Mouse (Mus musculus): Measurements from ENCODE around the gene Ncan. TPM values are rescaled to one million over a fixed set of nuclear protein-coding genes. Genes with fewer than 3 reads are reported as not detected.

Gene Ncan
- polyA plus RNA-seq, 1 experiment from 2014 or later: 0.31 TPM

DNA sequence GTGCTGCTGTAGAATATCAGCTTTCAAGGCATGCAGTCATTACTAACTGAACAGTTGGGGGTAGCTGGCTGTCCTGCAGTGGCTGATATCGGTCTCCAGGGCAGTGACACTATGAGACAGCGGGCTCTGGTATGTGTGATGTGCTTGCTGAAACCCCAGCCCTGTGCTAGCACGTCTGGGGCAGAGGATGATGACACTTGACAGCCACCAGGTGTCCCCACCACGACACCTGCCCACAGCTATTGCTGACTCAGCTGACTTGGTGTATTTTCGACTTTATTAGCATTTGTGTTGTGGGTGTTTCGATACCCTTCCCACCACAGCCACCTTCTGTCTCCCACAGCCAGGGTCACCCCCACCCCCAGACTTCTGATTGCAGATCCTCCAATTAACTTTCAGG lies 16.2 kb downstream of the Ncan start:
- Histone ChIP-seq H3K9me3 (replicated peaks) (no peaks in the 10 kb centered on the region), H3K4me2 (no peak overlapping the region), H3K4me3 (no peak overlapping the region), H3K27ac (ENCODE audit: poor library complexity, severe bottlenecking) (no peak overlapping the region), H3K27me3 (replicated peaks) (peaks cover 60% of the 10 kb centered on the region), H3K36me3 (no peaks in the 10 kb centered on the region), H3K4me1 (replicated peaks) (peaks cover 6% of the 10 kb centered on the region; the same call in 1 of the 2 replicates), H3K9ac (no peak overlapping the region)
- WGBS: 13% methylated on average over 6 of the region's 6 CpGs
- ATAC-seq (ENCODE audit: insufficient number of reproducible peaks, low FRiP score): no peak; the same call in 1 of the 2 replicates

DNA sequence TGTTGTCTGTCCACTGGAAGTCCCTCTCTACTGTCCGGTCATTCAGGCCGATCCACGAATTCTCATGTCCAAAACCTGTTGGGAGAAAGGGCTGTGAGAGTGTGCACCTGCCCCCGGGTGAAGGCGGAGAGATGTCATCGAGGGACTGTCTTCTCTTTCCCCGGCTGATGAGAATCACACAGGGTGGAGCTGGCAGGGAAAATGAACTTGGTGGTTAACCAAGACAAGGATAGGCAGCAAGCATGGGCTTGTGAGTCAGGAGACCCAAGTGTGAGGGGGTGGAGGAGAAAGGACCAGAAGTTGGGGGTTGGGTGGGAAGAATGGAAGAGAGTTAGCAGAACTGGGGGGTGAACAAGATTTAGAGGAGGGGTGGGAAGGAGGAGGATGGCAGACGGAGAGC lies 20.4 kb downstream of the Ncan start:
- Histone ChIP-seq H3K4me3 (no peak overlapping the region), H3K9ac (no peak overlapping the region), H3K27ac (ENCODE audit: poor library complexity, severe bottlenecking) (no peak overlapping the region), H3K36me3 (no peaks in the 10 kb centered on the region), H3K9me3 (replicated peaks) (no peaks in the 10 kb centered on the region; the same call in 1 of the 2 replicates), H3K4me2 (no peak overlapping the region), H3K4me1 (replicated peaks) (peaks cover 6% of the 10 kb centered on the region; the same call in 1 of the 2 replicates), H3K27me3 (replicated peaks) (peaks cover 40% of the 10 kb centered on the region)
- no peak for ATAC-seq (ENCODE audit: insufficient number of reproducible peaks, low FRiP score)
- WGBS: 73% methylated on average over 8 of the region's 8 CpGs

DNA sequence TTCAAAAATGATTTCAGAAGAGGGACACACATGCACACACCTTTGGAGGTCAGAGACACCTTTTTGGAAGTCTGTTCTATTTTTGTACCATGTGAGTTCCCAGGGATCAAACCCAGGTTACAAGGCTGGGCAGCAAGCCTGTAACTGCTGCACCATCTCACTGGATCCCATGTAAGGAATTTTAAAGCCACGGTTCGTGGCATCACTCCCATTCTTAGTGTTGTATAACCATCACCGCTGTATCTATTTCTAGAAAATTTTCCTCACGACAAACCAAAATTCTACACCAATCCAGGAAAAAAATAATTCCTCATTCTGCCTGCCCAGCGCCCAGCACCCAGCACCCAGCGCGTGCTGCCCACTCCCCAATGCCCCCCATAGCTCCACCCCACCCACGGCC lies 21.4 kb downstream of the Ncan start:
- no peak overlapping the region for H3K4me2 ChIP-seq
- WGBS: 66% methylated on average over 8 of the region's 8 CpGs
- peaks cover 42% of the 10 kb centered on the region for H3K27me3 ChIP-seq (replicated peaks)
- peaks cover 1% of the 10 kb centered on the region; the same call in 1 of the 2 replicates for H3K4me1 ChIP-seq (replicated peaks)
- no peak overlapping the region for H3K27ac ChIP-seq (ENCODE audit: poor library complexity, severe bottlenecking)
- no peak for ATAC-seq (ENCODE audit: insufficient number of reproducible peaks, low FRiP score)
- H3K36me3 ChIP-seq: no peaks in the 10 kb centered on the region
- H3K4me3 ChIP-seq: no peak overlapping the region
- no peak overlapping the region for H3K9ac ChIP-seq
- H3K9me3 ChIP-seq (replicated peaks): no peaks in the 10 kb centered on the region; the same call in 1 of the 2 replicates

DNA sequence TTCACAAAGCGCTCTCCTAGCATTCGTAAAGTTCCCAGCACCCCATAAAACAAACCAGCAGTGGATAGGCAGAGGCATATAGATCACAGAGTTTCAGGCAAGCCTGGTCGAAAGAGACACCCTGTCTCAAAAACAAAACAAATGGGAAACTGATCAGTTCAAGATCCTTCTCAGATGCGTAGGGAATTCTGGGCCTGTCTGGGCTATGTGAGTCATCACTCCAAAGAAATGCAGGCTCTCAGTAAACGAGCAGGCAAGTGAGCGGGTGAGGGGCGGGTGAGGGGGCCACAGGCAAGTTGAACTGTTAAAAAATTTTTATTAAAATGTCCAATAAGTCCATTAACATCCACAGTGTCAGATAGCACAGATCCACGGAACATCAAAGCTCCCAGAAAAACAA lies 27.9 kb downstream of the Ncan start:
- no peak overlapping the region for H3K4me2 ChIP-seq
- H3K27me3 ChIP-seq (replicated peaks): peaks cover 72% of the 10 kb centered on the region
- peaks cover 6% of the 10 kb centered on the region for H3K4me1 ChIP-seq (replicated peaks)
- no peaks in the 10 kb centered on the region; the same call in 1 of the 2 replicates for H3K9me3 ChIP-seq (replicated peaks)
- H3K4me3 ChIP-seq: no peak overlapping the region
- 53% methylated on average over 8 of the region's 8 CpGs for WGBS
- H3K27ac ChIP-seq (ENCODE audit: poor library complexity, severe bottlenecking): no peak overlapping the region
- no peaks in the 10 kb centered on the region for H3K36me3 ChIP-seq
- no peak for ATAC-seq (ENCODE audit: insufficient number of reproducible peaks, low FRiP score)
- H3K9ac ChIP-seq: no peak overlapping the region

DNA sequence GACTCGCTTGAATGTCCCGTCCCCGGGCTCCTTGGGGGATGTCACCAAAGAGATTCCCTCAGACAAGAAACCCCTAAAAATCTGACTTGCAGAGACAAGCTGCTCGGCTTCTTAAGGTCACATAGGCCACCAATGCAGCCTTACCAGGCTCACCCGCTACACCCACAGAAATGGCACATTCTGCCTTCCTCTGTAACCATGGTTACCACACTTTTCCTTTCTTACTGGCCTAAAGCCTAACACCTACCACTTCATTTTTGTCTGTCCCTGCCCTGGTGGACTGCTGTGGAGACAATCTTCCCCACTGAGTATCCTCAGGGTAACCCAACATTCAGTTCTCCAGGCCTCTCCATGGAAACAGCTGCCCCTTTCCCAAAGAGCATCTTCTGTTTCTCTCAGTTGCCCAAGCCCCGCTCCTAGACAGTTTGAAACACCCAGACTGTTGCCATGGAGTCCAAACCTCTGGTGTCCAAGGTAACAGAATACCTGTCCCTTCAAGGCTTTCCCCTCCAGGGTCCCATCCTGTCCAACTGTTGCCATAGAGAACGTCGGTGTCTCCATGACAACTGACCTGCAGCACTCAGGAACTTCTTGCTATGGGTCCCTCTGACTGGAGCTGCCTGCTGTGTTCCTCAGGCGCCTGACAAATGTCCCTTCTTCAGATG lies 31.2 kb downstream of the Ncan start:
- H3K36me3 ChIP-seq: no peaks in the 10 kb centered on the region
- H3K4me3 ChIP-seq: no peak overlapping the region
- no peaks in the 10 kb centered on the region for H3K9me3 ChIP-seq (replicated peaks)
- no peak overlapping the region for H3K9ac ChIP-seq
- peaks cover 10% of the 10 kb centered on the region for H3K4me1 ChIP-seq (replicated peaks)
- WGBS: 60% methylated on average over 9 of the region's 9 CpGs
- H3K27me3 ChIP-seq (replicated peaks): peaks cover 91% of the 10 kb centered on the region
- H3K4me2 ChIP-seq: no peak overlapping the region
- no peak for ATAC-seq (ENCODE audit: insufficient number of reproducible peaks, low FRiP score)
- H3K27ac ChIP-seq (ENCODE audit: poor library complexity, severe bottlenecking): no peak overlapping the region

DNA sequence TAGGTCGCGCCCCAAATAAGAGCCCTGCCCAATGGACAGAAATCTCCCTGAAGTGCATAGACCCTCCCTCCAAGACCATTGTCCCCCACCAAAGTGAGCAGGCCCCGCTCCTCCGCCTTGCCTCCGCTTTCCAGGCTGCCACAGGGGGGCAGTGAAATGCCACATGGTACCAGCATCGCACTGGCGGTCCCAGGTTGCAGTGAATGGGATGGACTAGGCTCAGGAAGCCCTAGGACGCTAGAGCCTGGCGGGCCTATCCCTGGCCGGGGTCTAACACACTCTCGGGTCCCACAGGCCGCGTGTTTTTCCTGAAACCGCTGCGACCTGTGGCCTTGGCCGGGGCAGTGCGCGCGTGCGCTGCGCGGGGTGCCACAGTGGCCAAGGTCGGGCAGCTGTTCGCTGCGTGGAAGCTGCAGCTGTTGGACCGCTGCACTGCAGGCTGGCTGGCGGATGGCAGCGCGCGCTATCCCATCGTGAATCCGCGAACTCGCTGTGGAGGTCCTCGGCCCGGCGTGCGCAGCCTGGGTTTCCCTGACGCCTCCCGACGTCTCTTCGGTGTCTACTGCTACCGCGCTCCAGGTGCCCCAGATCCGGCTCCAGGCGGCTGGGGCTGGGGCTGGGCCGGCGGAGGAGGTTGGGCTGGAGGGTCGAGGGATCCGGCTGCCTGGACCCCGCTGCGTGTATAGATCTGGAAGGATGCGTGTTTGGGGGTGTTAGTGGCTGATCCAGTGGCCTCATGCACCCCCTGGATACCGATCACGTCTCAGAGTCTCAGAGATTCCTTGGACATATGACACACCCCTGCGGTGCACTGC lies 32.6 kb downstream of the Ncan start:
- Histone ChIP-seq H3K27ac (ENCODE audit: poor library complexity, severe bottlenecking) (no peak overlapping the region), H3K4me2 (peak overlapping the region; percentile 67), H3K27me3 (replicated peaks) (peaks cover 91% of the 10 kb centered on the region), H3K36me3 (no peaks in the 10 kb centered on the region), H3K9ac (peak overlapping the region; percentile 22; the same call in 1 of the 2 replicates), H3K4me1 (replicated peaks) (peaks cover 24% of the 10 kb centered on the region), H3K4me3 (peak overlapping the region; percentile 36), H3K9me3 (replicated peaks) (no peaks in the 10 kb centered on the region)
- ATAC-seq (ENCODE audit: insufficient number of reproducible peaks, low FRiP score): no peak
- 4% methylated on average over 56 of the region's 56 CpGs for WGBS

DNA sequence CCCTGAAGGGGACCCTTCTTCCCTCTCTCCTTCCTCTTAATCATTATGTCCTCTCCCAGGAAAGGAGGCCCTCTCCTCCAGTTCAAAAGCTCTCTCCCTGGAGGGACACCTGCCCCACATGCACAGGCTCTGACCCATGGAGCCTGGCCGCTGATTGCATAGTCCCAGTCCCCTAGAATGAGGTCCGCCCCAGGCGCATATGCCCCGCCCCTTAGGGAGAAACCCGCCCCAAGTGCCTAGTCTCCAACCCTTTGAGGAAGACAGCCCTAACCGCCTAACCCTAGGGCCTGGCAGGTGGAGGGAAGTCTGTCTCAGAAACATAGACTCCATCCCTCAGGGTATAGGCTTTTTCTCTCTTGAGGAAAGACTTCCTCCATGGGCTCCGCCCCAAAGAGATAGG lies 33.4 kb downstream of the Ncan start:
- no peak overlapping the region for H3K9ac ChIP-seq
- H3K4me1 ChIP-seq (replicated peaks): peaks cover 24% of the 10 kb centered on the region
- H3K4me2 ChIP-seq: no peak overlapping the region
- no peak for ATAC-seq (ENCODE audit: insufficient number of reproducible peaks, low FRiP score)
- H3K36me3 ChIP-seq: no peaks in the 10 kb centered on the region
- H3K27me3 ChIP-seq (replicated peaks): peaks cover 99% of the 10 kb centered on the region
- no peaks in the 10 kb centered on the region for H3K9me3 ChIP-seq (replicated peaks)
- 5% methylated on average over 7 of the region's 7 CpGs for WGBS
- H3K27ac ChIP-seq (ENCODE audit: poor library complexity, severe bottlenecking): no peak overlapping the region
- H3K4me3 ChIP-seq: no peak overlapping the region

DNA sequence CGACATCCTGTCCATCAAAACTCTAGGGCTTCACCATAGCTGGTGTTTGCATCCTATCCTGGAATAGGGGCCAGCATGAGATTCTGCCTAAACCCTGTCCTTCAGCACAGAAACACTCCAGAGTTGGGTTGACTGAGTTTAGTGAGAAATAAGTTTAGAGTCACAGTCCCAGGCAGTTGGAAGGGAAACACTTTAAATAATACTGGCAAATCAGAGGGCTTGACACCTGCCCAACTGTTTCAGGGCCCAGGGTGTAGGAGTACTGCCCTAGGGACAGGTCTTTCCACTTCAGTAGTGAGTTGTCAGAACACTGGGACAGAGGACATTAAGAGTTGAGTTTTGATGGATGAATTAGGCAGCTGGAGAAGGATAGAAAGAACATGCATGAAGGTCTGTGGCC lies 34.5 kb downstream of the Ncan start:
- Histone ChIP-seq H3K27ac (ENCODE audit: poor library complexity, severe bottlenecking) (no peak overlapping the region), H3K9ac (no peak overlapping the region), H3K27me3 (replicated peaks) (peaks cover 96% of the 10 kb centered on the region), H3K4me1 (replicated peaks) (peaks cover 24% of the 10 kb centered on the region), H3K9me3 (replicated peaks) (no peaks in the 10 kb centered on the region), H3K4me3 (no peak overlapping the region), H3K4me2 (no peak overlapping the region), H3K36me3 (no peaks in the 10 kb centered on the region)
- ATAC-seq (ENCODE audit: insufficient number of reproducible peaks, low FRiP score): no peak
- 38% methylated on average over 1 of the region's 1 CpGs for WGBS

DNA sequence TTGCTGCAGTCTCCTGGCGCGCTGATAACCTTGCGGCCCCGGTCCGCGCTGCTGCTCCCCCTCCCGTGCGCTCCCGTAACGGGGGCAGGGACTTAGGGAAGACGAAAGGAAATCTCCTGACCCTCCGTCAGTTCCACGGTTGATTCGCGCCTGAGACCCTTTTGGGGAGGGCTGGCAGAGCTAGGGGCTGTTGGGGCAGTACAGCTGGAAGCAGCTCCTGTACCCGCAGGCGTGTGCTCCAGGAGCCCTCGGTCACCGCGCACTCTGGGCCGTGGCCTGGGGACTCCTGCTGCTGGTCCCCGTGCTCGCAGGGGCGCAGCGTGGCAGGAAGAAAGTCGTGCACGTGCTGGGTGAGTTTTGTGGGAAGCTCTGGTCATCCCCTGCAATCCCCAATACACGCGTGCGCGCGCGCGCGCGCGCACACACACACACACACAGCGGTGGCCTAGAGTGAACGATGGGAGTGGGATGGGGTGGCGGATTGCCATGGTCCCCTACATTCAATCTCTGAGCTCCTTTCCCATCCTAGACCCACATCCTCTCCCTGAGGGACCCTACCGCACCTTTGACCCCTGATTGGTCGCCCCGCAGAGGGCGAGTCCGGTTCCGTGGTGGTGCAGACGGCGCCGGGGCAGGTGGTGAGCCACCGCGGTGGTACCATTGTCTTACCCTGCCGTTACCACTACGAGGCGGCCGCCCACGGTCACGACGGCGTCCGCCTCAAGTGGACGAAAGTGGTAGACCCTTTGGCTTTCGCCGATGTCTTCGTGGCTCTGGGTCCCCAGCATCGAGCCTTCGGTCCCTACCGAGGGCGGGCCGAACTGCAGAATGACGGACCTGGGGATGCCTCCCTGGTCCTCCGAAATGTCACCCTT lies 36.2 kb downstream of the Ncan start:
- Histone ChIP-seq H3K9ac (peak overlapping the region; percentile 40; the same call in 1 of the 2 replicates), H3K9me3 (replicated peaks) (no peaks in the 10 kb centered on the region), H3K4me3 (peak overlapping the region; percentile 46), H3K4me2 (peak overlapping the region; percentile 82), H3K27ac (ENCODE audit: poor library complexity, severe bottlenecking) (no peak overlapping the region), H3K27me3 (replicated peaks) (peaks cover 79% of the 10 kb centered on the region), H3K4me1 (replicated peaks) (peaks cover 28% of the 10 kb centered on the region), H3K36me3 (no peaks in the 10 kb centered on the region)
- 2% methylated on average over 71 of the region's 71 CpGs for WGBS
- ATAC-seq (ENCODE audit: insufficient number of reproducible peaks, low FRiP score): peak; percentile 16; the same call in 1 of the 2 replicates

DNA sequence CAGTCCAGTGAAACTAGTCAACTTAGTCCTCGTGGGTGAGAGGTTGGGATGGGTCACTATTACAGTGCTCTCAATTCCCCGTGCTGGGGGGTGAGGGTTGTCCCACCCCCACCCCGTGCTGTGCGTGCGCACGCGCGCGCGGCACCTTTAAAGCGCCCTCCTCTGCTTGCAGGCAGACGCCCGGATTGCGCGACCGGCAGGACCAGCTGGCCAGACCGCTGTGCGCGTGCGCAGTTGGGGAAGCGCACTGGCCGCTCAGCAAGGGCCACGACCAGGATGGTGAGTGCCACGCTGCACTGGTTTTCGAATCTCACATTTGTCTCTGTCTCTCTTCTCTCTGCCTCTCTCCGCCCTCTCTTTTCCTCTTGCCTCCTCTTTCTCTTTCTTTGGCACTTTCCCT lies 37.4 kb downstream of the Ncan start, which contains the start of gene Hapln4:
Gene Hapln4, plus strand, starts transcription at position 173 of the 400 bp plus-strand sequence.
- no peak for ATAC-seq (ENCODE audit: insufficient number of reproducible peaks, low FRiP score)
- peak within 1 kb of the TSS; percentile 82 for H3K4me2 ChIP-seq
- H3K9me3 ChIP-seq (replicated peaks): no peaks in the 10 kb centered on the region
- H3K4me3 ChIP-seq: peak within 1 kb of the TSS; percentile 46
- under 1% methylated on average over 26 of the region's 26 CpGs for WGBS
- H3K36me3 ChIP-seq: no peaks in the 10 kb centered on the region
- H3K27ac ChIP-seq (ENCODE audit: poor library complexity, severe bottlenecking): no peak within 1 kb of the TSS
- H3K4me1 ChIP-seq (replicated peaks): peaks cover 35% of the 10 kb centered on the region
- peaks cover 68% of the 10 kb centered on the region for H3K27me3 ChIP-seq (replicated peaks)
- peak within 1 kb of the TSS; percentile 40; the same call in 1 of the 2 replicates for H3K9ac ChIP-seq

All from heart, embryonic 12.5 days (tissue).